Mouse (Mus musculus) hindbrain, embryonic 10.5 days (tissue): ENCODE data around the gene Celsr1. TPM values are rescaled to one million over a fixed set of nuclear protein-coding genes. Genes with fewer than 3 reads are reported as not detected.

Experiments
- DNase-seq: peaks from one replicate; pipeline ENCODE4 v3.0.0-alpha.2; 2017; ENCODE audit warnings: low spot score
- H3K27ac ChIP-seq: fragments of 300-500 bp; sonication (generic); 2 replicates; pipeline ENCODE4 v1.5.1; 2016; ENCODE audit warnings: mild to moderate bottlenecking, moderate library complexity
- H3K27me3 ChIP-seq: fragments of 300-500 bp; sonication (generic); 2 replicates; pipeline ENCODE4 v1.6.1; 2016; ENCODE audit warnings: mild to moderate bottlenecking; ENCODE audit not compliant: poor library complexity, insufficient read depth, severe bottlenecking
- H3K36me3 ChIP-seq: fragments of 300-500 bp; sonication (generic); 2 replicates; pipeline ENCODE4 v1.6.1; 2016; ENCODE audit warnings: mild to moderate bottlenecking, moderate library complexity
- H3K4me1 ChIP-seq: fragments of 300-500 bp; sonication (generic); replicated peaks from 2 replicates; pipeline ENCODE4 v1.6.1; 2016; ENCODE audit warnings: mild to moderate bottlenecking
- H3K4me3 ChIP-seq: fragments of 300-500 bp; sonication (generic); 2 replicates; pipeline ENCODE4 v1.5.1; 2016; ENCODE audit warnings: mild to moderate bottlenecking, moderate library complexity
- H3K9me3 ChIP-seq: fragments of 300-500 bp; sonication (generic); 2 replicates; pipeline ENCODE4 v1.6.1; 2016; ENCODE audit warnings: mild to moderate bottlenecking, moderate library complexity
- WGBS: fragments of 180-500 bp; shearing (Covaris S2); methylation state at CpG from one replicate; pipeline ENCODE4 v1.1.7; 2016; 5-methylcytosine and 5-hydroxymethylcytosine counted together
- polyA plus RNA-seq: library from polyadenylated mRNA; unstranded; fragments of >200 nt; fragmentation: Nextera tagmentation; extraction: Ambion mirVana; gene quantifications from 2 replicates; pipeline ENCODE4 v1.2.1, GENCODE M21; 2016

Gene Celsr1
- polyA plus RNA-seq, 1 experiment from 2014 or later: 3.4 TPM

GRCm38 (mm10) chr15:85982416-85982775 lies 51.2 kb downstream of the Celsr1 start:
- WGBS: 74% methylated on average over 3 of the region's 3 CpGs
- peaks cover 54% of the 10 kb centered on the region for H3K4me1 ChIP-seq
- no peak overlapping the region; the same call in 1 of the 2 replicates for H3K27ac ChIP-seq
- no peaks in the 10 kb centered on the region for H3K9me3 ChIP-seq
- DNase-seq: no peak
- H3K4me3 ChIP-seq: no peak overlapping the region
- peaks cover 31% of the 10 kb centered on the region for H3K27me3 ChIP-seq
- peaks cover 20% of the 10 kb centered on the region for H3K36me3 ChIP-seq

- DNase-seq: no peak
- WGBS: 31% methylated on average over 11 of the region's 11 CpGs
- Histone ChIP-seq H3K36me3 (peaks cover 23% of the 10 kb centered on the region), H3K27me3 (peaks cover 35% of the 10 kb centered on the region), H3K4me3 (no peak overlapping the region), H3K4me1 (peaks cover 54% of the 10 kb centered on the region), H3K27ac (no peak overlapping the region; the same call in 1 of the 2 replicates), H3K9me3 (no peaks in the 10 kb centered on the region)
These were observed 51.7 kb downstream of the Celsr1 start for GRCm38 (mm10) chr15:85981768-85982415.

GRCm38 (mm10) chr15:85977086-85977485 lies 56.5 kb downstream of the Celsr1 start:
- H3K4me3 ChIP-seq: no peak overlapping the region
- no peaks in the 10 kb centered on the region for H3K9me3 ChIP-seq
- H3K4me1 ChIP-seq: peaks cover 48% of the 10 kb centered on the region
- no peak for DNase-seq
- 0 out of 2 replicates have a peak overlapping the region, but pooled peaks have one; percentile 35 for H3K27ac ChIP-seq
- peaks cover 29% of the 10 kb centered on the region for H3K36me3 ChIP-seq
- peaks cover 64% of the 10 kb centered on the region for H3K27me3 ChIP-seq
- WGBS: 88% methylated on average over 9 of the region's 9 CpGs

- no peaks in the 10 kb centered on the region for H3K9me3 ChIP-seq
- H3K4me3 ChIP-seq: no peak overlapping the region
- H3K4me1 ChIP-seq: peaks cover 52% of the 10 kb centered on the region
- H3K27ac ChIP-seq: peak overlapping the region; percentile 9; the same call in 1 of the 2 replicates
- H3K36me3 ChIP-seq: peaks cover 26% of the 10 kb centered on the region
- H3K27me3 ChIP-seq: peaks cover 64% of the 10 kb centered on the region
- 54% methylated on average over 16 of the region's 16 CpGs for WGBS
- no peak for DNase-seq
These were observed 57.8 kb downstream of the Celsr1 start for GRCm38 (mm10) chr15:85975746-85976145.

- H3K27ac ChIP-seq: peak overlapping the region; percentile 82
- peaks cover 5% of the 10 kb centered on the region; the same call in 1 of the 2 replicates for H3K36me3 ChIP-seq
- peaks cover 59% of the 10 kb centered on the region for H3K27me3 ChIP-seq
- peaks cover 69% of the 10 kb centered on the region for H3K4me1 ChIP-seq
- no peaks in the 10 kb centered on the region for H3K9me3 ChIP-seq
- peak; percentile 63 for DNase-seq
- WGBS: 17% methylated on average over 5 of the region's 5 CpGs
- H3K4me3 ChIP-seq: no peak overlapping the region
These were observed 62.0 kb downstream of the Celsr1 start for GRCm38 (mm10) chr15:85971596-85971995.

- Histone ChIP-seq H3K4me3 (no peak overlapping the region), H3K27me3 (peaks cover 54% of the 10 kb centered on the region), H3K27ac (no peak overlapping the region), H3K4me1 (peaks cover 61% of the 10 kb centered on the region), H3K36me3 (peaks cover 9% of the 10 kb centered on the region; the same call in 1 of the 2 replicates), H3K9me3 (no peaks in the 10 kb centered on the region)
- no peak for DNase-seq
- 66% methylated on average over 8 of the region's 8 CpGs for WGBS
These were observed 63.1 kb downstream of the Celsr1 start for GRCm38 (mm10) chr15:85970441-85970840.

- no peaks in the 10 kb centered on the region for H3K9me3 ChIP-seq
- H3K4me1 ChIP-seq: peaks cover 60% of the 10 kb centered on the region
- H3K27ac ChIP-seq: 0 out of 2 replicates have a peak overlapping the region, but pooled peaks have one; percentile 29
- peaks cover 50% of the 10 kb centered on the region for H3K27me3 ChIP-seq
- H3K4me3 ChIP-seq: no peak overlapping the region
- WGBS: 52% methylated on average over 3 of the region's 3 CpGs
- peaks cover 9% of the 10 kb centered on the region; the same call in 1 of the 2 replicates for H3K36me3 ChIP-seq
- DNase-seq: no peak
These were observed 63.8 kb downstream of the Celsr1 start for GRCm38 (mm10) chr15:85969707-85970153.

GRCm38 (mm10) chr15:85969291-85969690 lies 64.3 kb downstream of the Celsr1 start:
- H3K4me3 ChIP-seq: no peak overlapping the region
- no peaks in the 10 kb centered on the region for H3K9me3 ChIP-seq
- H3K27me3 ChIP-seq: peaks cover 50% of the 10 kb centered on the region
- H3K27ac ChIP-seq: 0 out of 2 replicates have a peak overlapping the region, but pooled peaks have one; percentile 36
- H3K4me1 ChIP-seq: peaks cover 58% of the 10 kb centered on the region
- peaks cover 9% of the 10 kb centered on the region; the same call in 1 of the 2 replicates for H3K36me3 ChIP-seq
- 88% methylated on average over 7 of the region's 7 CpGs for WGBS
- no peak for DNase-seq

GRCm38 (mm10) chr15:85966032-85966431 lies 67.5 kb downstream of the Celsr1 start:
- WGBS: 91% methylated on average over 7 of the region's 7 CpGs
- no peak overlapping the region for H3K27ac ChIP-seq

GRCm38 (mm10) chr15:85963279-85963840 lies 70.2 kb downstream of the Celsr1 start:
- H3K4me1 ChIP-seq: peaks cover 24% of the 10 kb centered on the region
- H3K9me3 ChIP-seq: no peaks in the 10 kb centered on the region
- H3K4me3 ChIP-seq: no peak overlapping the region
- H3K27me3 ChIP-seq: peaks cover 17% of the 10 kb centered on the region
- DNase-seq: no peak
- 79% methylated on average over 8 of the region's 8 CpGs for WGBS
- H3K27ac ChIP-seq: no peak overlapping the region; the same call in 1 of the 2 replicates
- peaks cover 55% of the 10 kb centered on the region for H3K36me3 ChIP-seq

More at GRCm38 (mm10) chr15:85966032-85966431, 67.5 kb downstream of the Celsr1 start:
- H3K4me1 ChIP-seq: peaks cover 41% of the 10 kb centered on the region
- H3K27me3 ChIP-seq: peaks cover 36% of the 10 kb centered on the region
- H3K36me3 ChIP-seq: peaks cover 30% of the 10 kb centered on the region
- no peaks in the 10 kb centered on the region for H3K9me3 ChIP-seq
- no peak overlapping the region for H3K4me3 ChIP-seq
- DNase-seq: no peak

- WGBS: 94% methylated on average over 8 of the region's 8 CpGs
- Histone ChIP-seq H3K4me1 (peaks cover 24% of the 10 kb centered on the region), H3K4me3 (no peak overlapping the region), H3K36me3 (peaks cover 62% of the 10 kb centered on the region), H3K27me3 (peaks cover 14% of the 10 kb centered on the region; the same call in 1 of the 2 replicates), H3K9me3 (no peaks in the 10 kb centered on the region), H3K27ac (no peak overlapping the region)
- no peak for DNase-seq
These were observed 70.9 kb downstream of the Celsr1 start for GRCm38 (mm10) chr15:85962691-85963090.

GRCm38 (mm10) chr15:85961651-85962050 lies 71.9 kb downstream of the Celsr1 start:
- Histone ChIP-seq H3K36me3 (peaks cover 71% of the 10 kb centered on the region), H3K4me1 (peaks cover 24% of the 10 kb centered on the region), H3K27ac (no peak overlapping the region), H3K27me3 (peaks cover 14% of the 10 kb centered on the region; the same call in 1 of the 2 replicates), H3K4me3 (no peak overlapping the region), H3K9me3 (no peaks in the 10 kb centered on the region)
- no peak for DNase-seq
- 84% methylated on average over 4 of the region's 4 CpGs for WGBS

- peaks cover 11% of the 10 kb centered on the region; the same call in 1 of the 2 replicates for H3K27me3 ChIP-seq
- peaks cover 72% of the 10 kb centered on the region for H3K36me3 ChIP-seq
- H3K4me1 ChIP-seq: peaks cover 25% of the 10 kb centered on the region
- WGBS: 80% methylated on average over 7 of the region's 7 CpGs
- no peak for DNase-seq
- no peak overlapping the region for H3K4me3 ChIP-seq
- H3K27ac ChIP-seq: no peak overlapping the region
- H3K9me3 ChIP-seq: no peaks in the 10 kb centered on the region
These were observed 72.4 kb downstream of the Celsr1 start for GRCm38 (mm10) chr15:85961131-85961530.
